Mouse (Mus musculus) hindbrain, embryonic 12.5 days (tissue): Measurements from ENCODE around the gene Otulin. TPM values are rescaled to one million over a fixed set of nuclear protein-coding genes. Genes with fewer than 3 reads are reported as not detected.

Source experiments
- ATAC-seq: fragments of 200-750 bp; cut with Nextera tagmentation; 2 replicates; pipeline ENCODE4 v1.8.0; 2017; ENCODE audit warnings: moderate TSS enrichment; ENCODE audit not compliant: low FRiP score
- H3K27ac ChIP-seq: fragments of 300-500 bp; sonication (generic); 2 replicates; pipeline ENCODE4 v1.5.1; 2016; ENCODE audit warnings: mild to moderate bottlenecking
- H3K27me3 ChIP-seq: fragments of 300-500 bp; sonication (generic); 2 replicates; pipeline ENCODE4 v1.6.1; 2016; ENCODE audit warnings: mild to moderate bottlenecking
- H3K36me3 ChIP-seq: fragments of 300-500 bp; sonication (generic); 2 replicates; pipeline ENCODE4 v1.6.1; 2016; ENCODE audit warnings: mild to moderate bottlenecking
- H3K4me1 ChIP-seq: fragments of 300-500 bp; sonication (generic); 2 replicates; pipeline ENCODE4 v1.6.1; 2016
- H3K4me2 ChIP-seq: fragments of 300-500 bp; sonication (generic); replicated peaks from 2 replicates; pipeline ENCODE4 v1.6.1; 2016; ENCODE audit warnings: mild to moderate bottlenecking
- H3K4me3 ChIP-seq: fragments of 300-500 bp; sonication (generic); 2 replicates; pipeline ENCODE4 v1.5.1; 2016; ENCODE audit warnings: mild to moderate bottlenecking
- H3K9ac ChIP-seq: fragments of 300-500 bp; sonication (generic); 2 replicates; pipeline ENCODE4 v1.6.1; 2016; ENCODE audit warnings: mild to moderate bottlenecking, moderate library complexity
- H3K9me3 ChIP-seq: fragments of 300-500 bp; sonication (generic); replicated peaks from 2 replicates; pipeline ENCODE4 v1.6.1; 2016; ENCODE audit warnings: mild to moderate bottlenecking
- WGBS: fragments of 180-500 bp; shearing (Covaris S2); methylation state at CpG from one replicate; pipeline ENCODE4 v1.1.7; 2016; 5-methylcytosine and 5-hydroxymethylcytosine counted together
- polyA plus RNA-seq: library from polyadenylated mRNA; unstranded; fragments of >200 nt; fragmentation: Nextera tagmentation; extraction: Ambion mirVana; gene quantifications from 2 replicates; pipeline ENCODE4 v1.2.1, GENCODE M21; 2016

The Otulin gene
- polyA plus RNA-seq, 1 experiment from 2014 or later = 29.7 TPM

GRCm38 (mm10) chr15:27625014-27625889, 5.2 kb downstream of the Otulin start:
- ATAC-seq = no peak

DNA sequence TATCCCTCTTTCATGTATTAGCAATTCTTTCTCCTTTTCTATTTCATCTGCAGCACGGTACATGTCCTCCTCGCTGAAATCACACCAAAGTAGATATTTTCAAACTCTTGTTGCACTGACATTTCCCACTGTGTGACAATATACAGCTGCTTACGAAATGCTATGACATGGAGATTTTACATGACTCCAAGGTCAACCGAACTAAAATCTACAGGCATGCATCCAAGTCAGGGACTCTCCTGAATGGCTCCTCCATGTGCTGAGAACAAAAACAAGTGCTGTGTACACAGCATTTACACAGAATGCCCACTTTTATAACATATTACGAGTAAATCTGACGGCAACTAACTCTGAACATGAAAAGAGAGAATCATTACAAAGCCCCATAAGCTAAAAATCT, 7.2 kb downstream of the Otulin start:
- no peak overlapping the region for H3K4me3 ChIP-seq
- peaks cover 36% of the 10 kb centered on the region; the same call in 1 of the 2 replicates for H3K36me3 ChIP-seq
- no peaks in the 10 kb centered on the region for H3K27me3 ChIP-seq
- H3K27ac ChIP-seq = no peak overlapping the region
- no peak for ATAC-seq
- no peak overlapping the region for H3K4me2 ChIP-seq
- no peaks in the 10 kb centered on the region for H3K9me3 ChIP-seq
- H3K4me1 ChIP-seq = no peaks in the 10 kb centered on the region
- WGBS = 96% methylated on average over 6 of the region's 6 CpGs
- no peak overlapping the region for H3K9ac ChIP-seq

More at GRCm38 (mm10) chr15:27625014-27625889, 5.2 kb downstream of the Otulin start:
- no peak overlapping the region for H3K4me3 ChIP-seq
- peaks cover 14% of the 10 kb centered on the region for H3K4me1 ChIP-seq
- no peaks in the 10 kb centered on the region for H3K27me3 ChIP-seq
- H3K27ac ChIP-seq = no peak overlapping the region
- 92% methylated on average over 13 of the region's 13 CpGs for WGBS
- H3K36me3 ChIP-seq = peaks cover 26% of the 10 kb centered on the region; the same call in 1 of the 2 replicates
- H3K4me2 ChIP-seq = no peak overlapping the region
- no peaks in the 10 kb centered on the region for H3K9me3 ChIP-seq
- H3K9ac ChIP-seq = no peak overlapping the region

- H3K4me2 ChIP-seq = no peak overlapping the region
- no peaks in the 10 kb centered on the region for H3K9me3 ChIP-seq
- no peaks in the 10 kb centered on the region for H3K4me1 ChIP-seq
- ATAC-seq = no peak
- H3K4me3 ChIP-seq = no peak overlapping the region
- H3K27me3 ChIP-seq = no peaks in the 10 kb centered on the region
- WGBS = 87% methylated on average over 6 of the region's 6 CpGs
- H3K27ac ChIP-seq = no peak overlapping the region
- H3K9ac ChIP-seq = no peak overlapping the region
- H3K36me3 ChIP-seq = peaks cover 40% of the 10 kb centered on the region; the same call in 1 of the 2 replicates
Measured at GRCm38 (mm10) chr15:27620475-27621185, 9.9 kb downstream of the Otulin start.

DNA sequence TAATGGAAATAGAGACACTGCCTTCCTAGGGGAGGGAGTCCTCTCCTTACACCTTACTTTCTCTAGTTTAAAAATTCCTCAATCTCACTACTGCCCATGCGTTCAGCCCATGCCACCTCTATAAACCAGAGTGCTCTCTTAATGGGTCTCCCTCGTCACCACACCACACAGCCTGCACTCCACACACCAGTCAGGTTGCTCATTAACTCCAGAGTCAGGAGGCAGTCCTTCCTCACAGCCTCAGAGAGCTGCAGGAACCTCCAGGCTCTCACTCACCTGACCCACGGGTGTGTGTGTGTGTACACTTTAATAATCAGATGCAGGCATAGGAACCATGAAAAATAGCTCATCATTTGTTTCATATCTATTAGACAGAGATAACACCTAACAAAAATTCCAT, 10.8 kb downstream of the Otulin start:
- H3K36me3 ChIP-seq = peaks cover 42% of the 10 kb centered on the region
- H3K27ac ChIP-seq = no peak overlapping the region
- no peaks in the 10 kb centered on the region for H3K4me1 ChIP-seq
- no peaks in the 10 kb centered on the region for H3K27me3 ChIP-seq
- WGBS = 91% methylated on average over 3 of the region's 3 CpGs
- ATAC-seq = no peak
- no peak overlapping the region for H3K4me2 ChIP-seq
- H3K9me3 ChIP-seq = no peaks in the 10 kb centered on the region
- no peak overlapping the region for H3K4me3 ChIP-seq
- no peak overlapping the region for H3K9ac ChIP-seq

DNA sequence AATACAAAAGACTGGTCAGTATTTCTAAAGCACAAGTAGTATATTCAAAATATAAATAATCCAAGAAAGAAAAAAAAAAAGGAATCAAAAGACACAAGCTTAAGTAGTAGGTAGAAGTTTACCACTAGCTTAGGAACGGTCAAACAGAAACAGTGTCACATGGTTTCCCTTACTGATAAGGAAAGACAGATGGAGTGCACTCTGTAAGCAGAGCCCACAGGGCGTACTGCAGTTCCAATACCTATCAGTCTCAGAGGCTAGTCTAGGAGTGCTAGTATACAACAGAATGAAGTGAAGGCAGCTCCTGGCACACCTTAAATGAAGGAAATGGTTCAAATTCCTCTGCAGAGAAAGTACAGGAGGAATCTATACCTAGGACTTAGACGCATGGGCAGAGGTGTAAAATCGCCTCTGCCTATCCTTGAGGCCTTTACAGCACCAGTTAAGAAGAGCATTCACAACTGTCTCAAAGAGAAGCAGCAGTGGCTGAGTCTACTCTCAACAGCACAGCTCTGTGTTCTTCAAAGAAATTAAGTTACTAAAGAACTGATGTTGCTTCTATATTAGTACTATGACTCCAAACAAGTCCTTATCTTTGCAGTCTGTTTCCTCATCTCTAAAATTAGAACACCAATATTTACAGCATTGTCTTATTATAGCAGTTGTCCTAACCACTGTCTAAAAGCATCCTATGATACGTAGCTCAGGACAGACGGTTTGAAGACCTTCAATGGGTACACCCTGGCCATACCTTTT, 11.5 kb downstream of the Otulin start:
- H3K9me3 ChIP-seq = no peaks in the 10 kb centered on the region
- WGBS = 88% methylated on average over 6 of the region's 6 CpGs
- no peaks in the 10 kb centered on the region for H3K4me1 ChIP-seq
- H3K4me3 ChIP-seq = no peak overlapping the region
- H3K4me2 ChIP-seq = no peak overlapping the region
- H3K27me3 ChIP-seq = no peaks in the 10 kb centered on the region
- H3K36me3 ChIP-seq = peaks cover 46% of the 10 kb centered on the region
- no peak for ATAC-seq
- no peak overlapping the region for H3K27ac ChIP-seq
- H3K9ac ChIP-seq = no peak overlapping the region

DNA sequence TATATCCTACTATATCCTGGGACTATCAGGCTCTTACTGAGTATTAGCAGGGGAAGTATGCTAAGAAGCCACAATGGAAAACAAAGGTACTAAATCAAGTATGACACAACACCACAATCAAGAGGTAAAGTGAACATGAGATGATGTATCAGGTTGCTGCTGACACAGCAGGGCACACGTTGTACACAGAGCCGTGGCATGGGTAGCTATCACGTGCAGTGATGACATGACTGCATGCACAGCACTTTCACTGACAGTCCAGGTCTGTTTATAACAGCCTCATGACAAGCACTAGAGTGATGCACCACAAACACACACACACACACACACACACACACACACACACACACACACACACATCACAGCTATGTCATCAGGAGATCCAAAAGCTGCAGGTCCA, 13.3 kb downstream of the Otulin start:
- Histone ChIP-seq H3K36me3 (peaks cover 37% of the 10 kb centered on the region), H3K9me3 (no peaks in the 10 kb centered on the region)

GRCm38 (mm10) chr15:27616159-27616558, 14.3 kb downstream of the Otulin start:
- no peak overlapping the region for H3K27ac ChIP-seq
- 81% methylated on average over 4 of the region's 4 CpGs for WGBS
- peaks cover 35% of the 10 kb centered on the region for H3K36me3 ChIP-seq

More for the DNA sequence above, 13.3 kb downstream of the Otulin start:
- Histone ChIP-seq H3K9ac (no peak overlapping the region), H3K27me3 (no peaks in the 10 kb centered on the region), H3K4me2 (no peak overlapping the region), H3K4me3 (no peak overlapping the region), H3K4me1 (0 out of 2 replicates have a peak, but pooled peaks cover 4% of the 10 kb centered on the region), H3K27ac (no peak overlapping the region)
- ATAC-seq = no peak
- WGBS = 95% methylated on average over 3 of the region's 3 CpGs

DNA sequence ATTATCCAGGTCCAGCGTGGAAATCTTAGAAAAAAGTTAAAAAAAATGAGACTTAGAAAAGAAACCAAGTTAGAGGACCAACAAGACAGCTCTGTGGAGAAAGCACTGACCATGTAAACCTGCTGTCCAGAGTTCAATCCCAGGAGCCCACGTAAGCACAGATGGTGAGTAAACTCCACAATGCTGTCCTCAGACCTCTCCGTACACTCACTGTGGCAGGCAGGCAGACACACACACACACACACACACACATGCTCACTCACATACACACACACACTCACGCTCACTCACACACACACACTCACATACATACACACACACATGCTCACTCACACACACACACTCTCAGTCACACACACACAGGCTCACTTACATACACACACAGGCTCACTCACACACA, 17.2 kb downstream of the Otulin start:
- no peak overlapping the region for H3K4me2 ChIP-seq
- 0 out of 2 replicates have a peak, but pooled peaks cover 4% of the 10 kb centered on the region for H3K4me1 ChIP-seq
- H3K9ac ChIP-seq = no peak overlapping the region
- H3K27me3 ChIP-seq = no peaks in the 10 kb centered on the region
- H3K36me3 ChIP-seq = peaks cover 38% of the 10 kb centered on the region
- no peak overlapping the region for H3K4me3 ChIP-seq
- peak; percentile 41; the same call in 1 of the 2 replicates for ATAC-seq
- no peaks in the 10 kb centered on the region for H3K9me3 ChIP-seq
- WGBS = 93% methylated on average over 4 of the region's 4 CpGs
- no peak overlapping the region for H3K27ac ChIP-seq

More at GRCm38 (mm10) chr15:27616159-27616558, 14.3 kb downstream of the Otulin start:
- Histone ChIP-seq H3K9me3 (no peaks in the 10 kb centered on the region), H3K4me1 (0 out of 2 replicates have a peak, but pooled peaks cover 4% of the 10 kb centered on the region), H3K9ac (no peak overlapping the region), H3K4me3 (no peak overlapping the region), H3K4me2 (no peak overlapping the region), H3K27me3 (no peaks in the 10 kb centered on the region)
- no peak for ATAC-seq

DNA sequence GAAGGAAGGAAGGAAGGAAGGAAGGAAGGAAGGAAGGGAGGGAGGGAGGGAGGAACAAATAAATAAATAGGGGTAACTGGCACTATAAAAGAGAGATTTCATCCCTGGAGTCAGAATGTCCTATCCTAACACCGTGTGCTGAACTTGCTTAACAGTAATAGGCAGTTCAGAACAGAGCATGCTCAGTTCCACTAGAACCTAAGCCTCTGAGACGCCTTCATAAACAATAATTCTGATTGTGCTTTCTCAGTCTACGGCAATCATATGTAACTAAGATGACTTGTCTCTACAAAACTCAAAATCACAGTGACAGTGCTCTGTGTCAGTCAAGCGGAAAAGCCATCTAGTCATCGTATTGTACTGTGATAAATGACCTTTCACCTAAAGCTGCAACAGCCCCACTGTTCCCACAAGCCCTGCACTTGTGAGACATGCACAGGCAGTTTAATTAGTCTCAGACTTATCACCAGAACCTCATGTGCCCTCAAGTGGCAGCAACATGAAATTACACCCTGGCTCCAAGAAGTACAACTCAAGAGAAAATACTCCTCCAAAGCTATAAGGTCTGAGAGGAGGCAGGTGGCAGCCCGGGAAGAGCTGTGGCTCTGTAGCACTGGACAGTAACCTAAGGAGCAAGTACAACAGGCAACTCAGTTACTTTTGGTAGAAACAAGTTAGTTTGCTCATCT, 17.8 kb downstream of the Otulin start:
- no peak overlapping the region for H3K4me2 ChIP-seq
- 41% methylated on average over 6 of the region's 6 CpGs for WGBS

GRCm38 (mm10) chr15:27609554-27609953, 20.9 kb downstream of the Otulin start:
- 76% methylated on average over 4 of the region's 4 CpGs for WGBS
- Histone ChIP-seq H3K27ac (no peak overlapping the region), H3K9ac (no peak overlapping the region), H3K27me3 (no peaks in the 10 kb centered on the region), H3K9me3 (no peaks in the 10 kb centered on the region), H3K4me1 (0 out of 2 replicates have a peak, but pooled peaks cover 4% of the 10 kb centered on the region), H3K4me3 (no peak overlapping the region), H3K4me2 (no peak overlapping the region), H3K36me3 (peaks cover 36% of the 10 kb centered on the region)
- no peak for ATAC-seq

More for the DNA sequence above, 17.8 kb downstream of the Otulin start:
- 0 out of 2 replicates have a peak, but pooled peaks cover 4% of the 10 kb centered on the region for H3K4me1 ChIP-seq
- H3K4me3 ChIP-seq = no peak overlapping the region
- H3K9me3 ChIP-seq = no peaks in the 10 kb centered on the region
- H3K27ac ChIP-seq = no peak overlapping the region
- peaks cover 41% of the 10 kb centered on the region for H3K36me3 ChIP-seq
- no peak overlapping the region for H3K9ac ChIP-seq
- H3K27me3 ChIP-seq = no peaks in the 10 kb centered on the region
- ATAC-seq = peak; percentile 91

- Histone ChIP-seq H3K36me3 (peaks cover 35% of the 10 kb centered on the region), H3K27me3 (no peaks in the 10 kb centered on the region), H3K4me1 (no peaks in the 10 kb centered on the region), H3K27ac (no peak overlapping the region), H3K9ac (no peak overlapping the region), H3K4me2 (no peak overlapping the region), H3K9me3 (no peaks in the 10 kb centered on the region), H3K4me3 (no peak overlapping the region)
- ATAC-seq = no peak
- WGBS = 90% methylated on average over 3 of the region's 3 CpGs
Measured at GRCm38 (mm10) chr15:27605252-27605651, 25.2 kb downstream of the Otulin start.
